Mouse (Mus musculus) lung, postnatal 0 days (tissue): ENCODE measurements at regions not wholly inside any gene's neighbourhood (a gene's known extent, or its start where the extent isn't known, plus 50 kb on each side); places are given as distances from the start of the nearest gene placed in this dataset.

Experiments used
- ATAC-seq: fragments of 200-750 bp; cut with Nextera tagmentation; 2 replicates; pipeline ENCODE4 v1.8.0; 2017; ENCODE audit warnings: moderate library complexity
- DNase-seq: peaks from one replicate; pipeline ENCODE4 v3.0.0-alpha.2; 2016; ENCODE audit warnings: low spot score
- H3K27ac ChIP-seq: fragments of 300-500 bp; sonication (generic); 2 replicates; pipeline ENCODE4 v1.5.1; 2014; ENCODE audit warnings: antibody characterized with exemption, mild to moderate bottlenecking, low read length, mixed read lengths
- H3K27me3 ChIP-seq: fragments of 300-500 bp; sonication (generic); replicated peaks from 2 replicates; pipeline ENCODE4 v1.6.1; 2014; ENCODE audit warnings: low read length, mixed read lengths; ENCODE audit not compliant: insufficient read depth
- H3K36me3 ChIP-seq: fragments of 300-500 bp; sonication (generic); 2 replicates; pipeline ENCODE4 v1.6.1; 2014; ENCODE audit warnings: low read length, mixed read lengths; ENCODE audit not compliant: insufficient read depth
- H3K4me1 ChIP-seq: fragments of 300-500 bp; sonication (generic); 2 replicates; pipeline ENCODE4 v1.6.1; 2014; ENCODE audit warnings: antibody characterized with exemption, low read depth, low read length, mixed read lengths; ENCODE audit not compliant: insufficient read depth
- H3K4me2 ChIP-seq: fragments of 300-500 bp; sonication (generic); replicated peaks from 2 replicates; pipeline ENCODE4 v1.6.1; 2014; ENCODE audit warnings: low read depth, mild to moderate bottlenecking, low read length, moderate library complexity, mixed read lengths
- H3K4me3 ChIP-seq: fragments of 300-500 bp; sonication (generic); 2 replicates; pipeline ENCODE4 v1.5.1; 2014; ENCODE audit warnings: low read depth, low read length
- H3K9ac ChIP-seq: fragments of 300-500 bp; sonication (generic); replicated peaks from 2 replicates; pipeline ENCODE4 v1.6.1; 2014; ENCODE audit warnings: low read depth, mild to moderate bottlenecking
- H3K9me3 ChIP-seq: fragments of 300-500 bp; sonication (generic); 2 replicates; pipeline ENCODE4 v1.6.1; 2016; ENCODE audit warnings: low read length, mixed read lengths
- CTCF ChIP-seq: IDR thresholded peaks from 2 replicates; pipeline ENCODE4 v1.5.1; 2016; ENCODE audit warnings: antibody characterized with exemption, mild to moderate bottlenecking
- EP300 ChIP-seq: IDR thresholded peaks from 2 replicates; pipeline ENCODE4 v1.6.1; 2016; ENCODE audit warnings: antibody characterized with exemption, mild to moderate bottlenecking, control low read depth
- WGBS: fragments of 180-500 bp; shearing (Covaris S2); extraction: QIAGEN DNeasy Blood & Tissue Kit; methylation state at CpG from one replicate; pipeline ENCODE4 v1.1.7; 2014; 5-methylcytosine and 5-hydroxymethylcytosine counted together

- no peak for ATAC-seq
- TF ChIP-seq CTCF: no peak
- TF ChIP-seq EP300: no peak
- no peaks in the 10 kb centered on the region for H3K27me3 ChIP-seq
- H3K4me3 ChIP-seq: no peak overlapping the region
- no peaks in the 10 kb centered on the region for H3K36me3 ChIP-seq
- no peak overlapping the region for H3K9ac ChIP-seq
- no peak overlapping the region for H3K4me2 ChIP-seq
- DNase-seq: no peak
- 55% methylated on average over 5 of the region's 5 CpGs for WGBS
- H3K9me3 ChIP-seq: no peaks in the 10 kb centered on the region
- no peaks in the 10 kb centered on the region for H3K4me1 ChIP-seq
- no peak overlapping the region for H3K27ac ChIP-seq
Measured at GRCm38 (mm10) chr3:39322225-39322624, 435.5 kb downstream of the Fat4 start.

DNA sequence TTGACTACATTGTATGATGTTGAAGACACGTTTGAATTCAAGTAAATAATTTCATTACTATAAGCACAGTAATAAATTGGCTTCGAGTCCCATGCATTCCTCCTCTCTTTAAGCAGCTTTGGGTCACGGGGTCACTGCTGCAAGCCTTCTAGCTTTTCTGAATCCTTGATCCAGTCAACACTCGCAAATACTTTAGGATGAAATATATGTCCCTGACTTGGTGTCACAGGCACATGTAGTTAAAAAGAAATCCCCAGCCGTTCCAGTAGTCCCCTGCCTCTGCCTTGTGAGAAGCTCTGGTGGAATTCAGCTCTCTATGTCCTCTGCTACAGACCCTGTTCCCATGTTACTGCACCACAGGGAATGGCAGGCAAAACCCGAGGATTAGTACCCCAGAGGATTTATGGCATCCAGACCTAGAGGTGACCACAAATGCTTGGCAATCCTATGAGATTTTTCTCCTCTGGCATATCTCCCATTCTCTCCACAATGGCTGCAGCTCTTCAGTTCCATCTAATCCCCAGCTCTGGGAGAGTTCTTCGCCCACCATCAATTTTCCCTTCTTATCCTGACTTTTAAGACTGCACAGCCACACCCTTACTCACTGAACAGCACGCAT is 449.0 kb downstream of the Fat4 start:
- TF ChIP-seq CTCF (no peak), EP300 (no peak)
- Histone ChIP-seq H3K4me2 (no peak overlapping the region), H3K9me3 (no peaks in the 10 kb centered on the region), H3K27me3 (no peaks in the 10 kb centered on the region), H3K4me1 (no peaks in the 10 kb centered on the region), H3K9ac (no peak overlapping the region), H3K36me3 (no peaks in the 10 kb centered on the region), H3K4me3 (no peak overlapping the region), H3K27ac (no peak overlapping the region)
- ATAC-seq (no peak), DNase-seq (no peak)
- 56% methylated on average over 8 of the region's 8 CpGs for WGBS

DNA sequence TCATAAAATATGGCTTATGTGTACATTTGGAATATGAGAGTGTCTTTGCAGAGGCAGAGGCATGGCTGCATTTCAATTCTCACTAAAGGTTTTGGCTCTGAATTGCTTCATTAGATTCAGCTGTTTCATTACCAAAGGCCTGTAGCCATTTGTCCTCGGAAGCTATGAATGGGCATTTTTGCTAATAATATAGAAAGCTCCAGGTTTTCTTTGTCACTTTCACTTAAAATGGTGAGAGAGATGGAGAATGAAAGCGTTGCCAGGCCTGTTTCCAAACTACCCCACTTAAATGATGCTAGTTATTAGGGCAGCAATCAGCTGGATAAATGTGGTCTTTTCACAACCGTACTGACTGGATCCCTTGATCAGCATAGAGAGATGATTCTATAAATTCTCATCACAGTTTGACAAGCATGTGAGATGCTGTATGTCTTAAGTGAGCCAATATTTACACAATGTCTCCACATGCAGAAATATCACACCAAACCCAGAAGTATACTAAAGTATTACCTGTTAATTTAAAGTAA is 454.5 kb downstream of the Fat4 start:
- DNase-seq (no peak), ATAC-seq (no peak)
- H3K4me1 ChIP-seq: no peaks in the 10 kb centered on the region
- no peak overlapping the region for H3K9ac ChIP-seq
- WGBS: 60% methylated on average over 3 of the region's 3 CpGs
- H3K27ac ChIP-seq: no peak overlapping the region
- no peaks in the 10 kb centered on the region for H3K27me3 ChIP-seq
- H3K36me3 ChIP-seq: no peaks in the 10 kb centered on the region
- no peak overlapping the region for H3K4me2 ChIP-seq
- no peak for TF ChIP-seq EP300
- TF ChIP-seq CTCF: no peak
- H3K9me3 ChIP-seq: no peaks in the 10 kb centered on the region
- H3K4me3 ChIP-seq: no peak overlapping the region

DNA sequence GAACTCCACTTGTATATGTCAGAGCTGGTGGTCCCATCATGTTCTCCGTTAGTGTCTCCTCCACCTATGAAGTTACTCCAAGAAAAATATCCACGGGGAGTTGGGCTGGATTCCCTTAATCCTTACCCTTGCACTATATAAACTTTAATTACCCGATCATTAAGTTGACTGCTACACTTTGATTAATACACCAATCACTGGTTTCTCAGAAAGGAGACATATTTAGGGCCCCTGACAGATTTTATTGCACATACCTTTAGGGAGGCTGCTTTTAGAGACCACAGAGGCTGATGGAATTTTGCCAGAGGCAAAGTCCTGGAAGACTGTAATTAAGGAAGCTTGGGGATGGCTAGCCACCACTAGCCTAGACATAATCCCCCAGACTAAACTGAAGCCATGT is 457.3 kb downstream of the Fat4 start:
- Histone ChIP-seq H3K4me3 (no peak overlapping the region), H3K4me1 (no peaks in the 10 kb centered on the region), H3K36me3 (no peaks in the 10 kb centered on the region), H3K27ac (no peak overlapping the region), H3K9ac (no peak overlapping the region), H3K9me3 (no peaks in the 10 kb centered on the region), H3K4me2 (no peak overlapping the region), H3K27me3 (no peaks in the 10 kb centered on the region)
- ATAC-seq: no peak
- TF ChIP-seq EP300: no peak
- no peak for TF ChIP-seq CTCF
- 68% methylated on average over 3 of the region's 3 CpGs for WGBS
- DNase-seq: no peak

DNA sequence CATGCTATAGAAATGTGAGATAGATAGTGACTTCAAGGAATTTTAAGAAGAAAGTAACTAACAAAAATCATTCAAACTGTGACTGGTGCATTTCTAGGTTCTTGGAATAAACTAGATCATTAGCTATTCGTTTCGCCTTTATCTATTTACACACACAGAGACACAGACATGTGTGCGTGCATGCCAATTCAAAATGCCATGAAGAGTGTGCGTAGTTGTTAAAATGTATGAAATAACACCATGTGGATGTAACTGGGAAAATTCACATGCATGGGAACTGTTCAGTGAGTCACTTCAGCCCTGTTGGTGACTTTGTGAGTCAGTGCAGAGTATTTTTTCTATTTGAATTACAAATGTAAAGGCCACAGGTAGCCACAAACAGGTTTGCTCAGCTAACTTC is 460.8 kb downstream of the Fat4 start:
- no peak overlapping the region for H3K9ac ChIP-seq
- no peak overlapping the region for H3K27ac ChIP-seq
- H3K9me3 ChIP-seq: no peaks in the 10 kb centered on the region
- TF ChIP-seq EP300 (no peak), CTCF (no peak)
- no peaks in the 10 kb centered on the region for H3K27me3 ChIP-seq
- no peaks in the 10 kb centered on the region for H3K4me1 ChIP-seq
- WGBS: 94% methylated on average over 4 of the region's 4 CpGs
- no peak overlapping the region for H3K4me2 ChIP-seq
- ATAC-seq (no peak), DNase-seq (no peak)
- H3K4me3 ChIP-seq: no peak overlapping the region
- no peaks in the 10 kb centered on the region for H3K36me3 ChIP-seq

DNA sequence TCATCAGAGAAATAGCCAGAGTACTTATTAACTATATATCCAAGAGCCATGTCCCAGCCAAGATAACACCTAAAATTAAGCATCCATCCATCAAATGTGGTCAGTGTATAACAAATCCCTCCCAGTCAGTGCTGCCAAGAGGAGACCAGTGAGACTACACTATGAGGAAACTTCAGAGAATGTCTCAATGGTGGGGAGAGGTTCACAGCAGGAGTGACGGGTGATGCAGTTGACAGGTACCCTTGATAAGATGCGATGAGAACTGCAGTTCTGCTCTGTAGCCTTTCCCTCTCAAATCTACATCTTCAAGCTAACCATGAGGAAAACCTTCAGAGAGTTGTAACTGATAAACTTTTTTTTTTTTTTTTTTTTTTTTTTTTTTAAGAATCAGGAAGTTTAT is 470.3 kb downstream of the Fat4 start:
- no peak overlapping the region for H3K9ac ChIP-seq
- ATAC-seq (no peak), DNase-seq (peak; percentile 5)
- no peaks in the 10 kb centered on the region for H3K36me3 ChIP-seq
- no peak overlapping the region for H3K4me2 ChIP-seq
- H3K4me3 ChIP-seq: no peak overlapping the region
- no peaks in the 10 kb centered on the region for H3K4me1 ChIP-seq
- no peaks in the 10 kb centered on the region for H3K9me3 ChIP-seq
- TF ChIP-seq CTCF (no peak), EP300 (no peak)
- WGBS: 43% methylated on average over 2 of the region's 2 CpGs
- no peaks in the 10 kb centered on the region for H3K27me3 ChIP-seq
- H3K27ac ChIP-seq: no peak overlapping the region

DNA sequence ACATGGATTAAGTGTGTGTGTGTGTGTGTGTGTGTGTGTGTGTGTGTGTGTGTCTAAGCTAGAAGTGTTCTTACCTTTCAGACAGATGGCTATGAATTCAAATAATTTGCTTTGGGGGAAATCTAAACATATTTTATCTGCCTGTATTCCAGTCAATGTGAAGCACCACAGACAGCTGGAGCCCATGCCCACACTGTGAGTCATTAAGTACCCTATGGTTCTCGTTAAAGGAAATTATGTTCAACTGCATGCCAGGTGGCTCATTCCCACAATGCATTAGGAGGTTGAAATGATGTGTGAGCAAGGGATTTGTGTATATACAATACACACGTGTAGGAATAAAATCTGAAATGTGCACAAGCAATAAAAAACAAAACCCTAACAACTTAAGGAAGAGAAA is 473.5 kb downstream of the Fat4 start:
- no peaks in the 10 kb centered on the region for H3K9me3 ChIP-seq

More for the DNA sequence above, 473.5 kb downstream of the Fat4 start:
- H3K4me3 ChIP-seq: no peak overlapping the region
- no peak overlapping the region for H3K4me2 ChIP-seq
- TF ChIP-seq EP300 (no peak), CTCF (no peak)
- DNase-seq (no peak), ATAC-seq (no peak)
- no peaks in the 10 kb centered on the region for H3K4me1 ChIP-seq
- H3K27ac ChIP-seq: no peak overlapping the region
- WGBS: 40% methylated on average over 2 of the region's 2 CpGs
- no peaks in the 10 kb centered on the region for H3K27me3 ChIP-seq
- H3K36me3 ChIP-seq: no peaks in the 10 kb centered on the region
- H3K9ac ChIP-seq: no peak overlapping the region
